Mouse (Mus musculus) spleen, embryonic (tissue): ENCODE results near the gene Gm49388.

Source experiments
- CTCF ChIA-PET: fragments of 350-600 bp; sonication (Branson Sonifier 250); formaldehyde crosslinking; loops from one replicate; lab custom pipeline; 2022; lab: Charles Lee

Gene Gm49388

DNA sequence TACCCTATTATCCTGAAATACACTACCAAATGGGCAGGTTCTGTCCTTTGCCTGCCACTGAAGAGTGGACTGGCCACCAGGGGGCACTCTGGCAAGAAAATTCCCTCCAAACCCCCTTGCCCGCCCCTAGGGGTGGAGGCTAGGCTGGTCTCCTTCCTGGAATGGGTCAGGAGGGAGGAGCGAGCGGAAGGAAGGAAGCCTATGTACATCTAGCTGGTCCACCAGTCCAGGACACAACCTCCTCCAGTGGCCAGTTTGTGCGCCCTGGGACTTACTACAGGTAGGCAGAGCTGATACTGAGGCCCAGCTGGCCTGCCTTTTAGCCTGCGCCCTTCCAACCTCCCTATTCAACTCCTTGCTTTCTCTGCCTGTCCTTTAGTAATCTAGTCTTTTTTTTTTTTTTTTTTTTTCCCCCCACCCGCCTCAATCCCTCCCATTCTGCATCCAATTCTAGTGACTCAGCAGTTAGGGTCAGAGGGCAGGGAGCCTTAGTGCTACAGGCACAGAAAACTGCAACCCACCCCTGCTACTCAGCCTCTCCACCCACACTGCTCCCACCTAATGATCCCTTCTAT is 15.1 kb downstream of the Gm49388 start, which contains the start of gene Hsd3b7:
Gene Hsd3b7, plus strand, starts transcription at position 170 of the 575 bp plus-strand sequence.
- CTCF ChIA-PET = interaction anchor here (0.5 to 1.2 kb wide), 7 partner anchors 8 to 159 kb away, joined by 3 to 12 read pairs (median 4); partner anchors contain the start of gene Kat8

DNA sequence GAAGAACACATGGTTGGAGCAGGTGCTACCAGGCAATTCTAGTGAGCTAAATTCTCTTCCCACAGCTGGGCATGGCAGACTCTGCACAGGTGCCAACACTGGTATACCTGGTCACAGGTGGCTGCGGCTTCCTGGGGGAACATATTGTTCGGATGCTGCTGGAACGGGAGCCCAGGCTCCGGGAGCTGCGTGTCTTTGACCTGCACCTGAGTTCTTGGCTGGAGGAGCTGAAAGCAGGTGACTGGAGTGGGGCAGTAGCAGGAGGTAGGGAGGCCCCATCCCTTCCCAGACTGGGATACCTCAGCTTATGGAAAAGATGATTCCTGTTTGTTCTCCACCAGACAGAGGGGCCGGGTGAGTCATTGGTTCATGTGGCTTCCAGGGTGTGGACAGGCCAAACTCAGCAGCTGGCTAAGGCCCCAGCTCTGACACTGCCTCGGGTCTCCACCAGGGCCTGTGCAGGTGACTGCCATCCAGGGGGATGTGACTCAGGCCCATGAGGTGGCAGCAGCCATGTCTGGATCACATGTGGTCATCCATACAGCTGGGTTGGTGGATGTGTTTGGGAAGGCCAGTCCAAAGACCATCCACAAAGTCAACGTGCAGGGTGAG is 15.7 kb downstream of the Gm49388 start:
- CTCF ChIA-PET = interaction anchor here (0.5 to 1.2 kb wide), 8 partner anchors 9 to 158 kb away, joined by 3 to 12 read pairs (median 6); partner anchors contain the start of gene Kat8

DNA sequence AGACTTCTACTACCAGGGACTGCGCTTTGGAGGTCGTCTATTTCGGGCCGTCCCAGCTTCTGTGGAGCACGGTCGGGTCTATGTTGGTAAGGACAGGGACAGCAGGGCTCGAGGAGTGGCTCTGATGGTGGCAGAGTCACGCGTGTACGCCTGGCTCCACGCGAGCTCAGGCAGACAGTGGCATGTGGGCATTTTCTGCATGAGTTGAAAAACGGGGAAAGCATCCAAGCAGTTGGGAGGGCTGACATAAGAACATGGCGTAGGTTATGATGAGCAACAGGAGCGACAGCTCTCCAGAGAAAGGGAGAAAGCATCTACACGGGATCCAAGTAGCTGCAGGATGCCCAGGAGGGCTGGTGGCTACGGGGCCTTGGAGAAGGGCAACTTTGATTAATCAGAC is 16.9 kb downstream of the Gm49388 start:
- CTCF ChIA-PET = no interaction called here

DNA sequence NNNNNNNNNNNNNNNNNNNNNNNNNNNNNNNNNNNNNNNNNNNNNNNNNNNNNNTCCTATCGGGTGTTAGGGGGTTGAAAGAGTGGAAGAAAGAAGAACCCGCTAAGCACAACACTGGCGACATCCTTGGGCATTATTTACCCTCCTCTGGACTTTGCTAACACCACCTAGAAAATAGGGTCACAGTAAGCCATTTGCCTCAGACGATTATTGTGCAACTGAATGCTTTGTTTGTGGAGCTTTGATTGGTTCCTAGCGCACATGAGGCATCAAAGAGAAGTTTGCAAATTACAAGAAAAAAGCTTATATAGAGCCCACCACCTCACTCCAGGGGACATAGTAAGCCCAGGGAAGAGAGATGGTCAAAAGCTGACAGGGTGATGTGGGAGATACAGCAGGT is 23.4 kb downstream of the Gm49388 start:
- CTCF ChIA-PET = interaction anchor here (0.6 kb wide), 1 partner anchor 66 kb away, joined by 3 read pairs; no protein-coding TSS in a partner anchor

DNA sequence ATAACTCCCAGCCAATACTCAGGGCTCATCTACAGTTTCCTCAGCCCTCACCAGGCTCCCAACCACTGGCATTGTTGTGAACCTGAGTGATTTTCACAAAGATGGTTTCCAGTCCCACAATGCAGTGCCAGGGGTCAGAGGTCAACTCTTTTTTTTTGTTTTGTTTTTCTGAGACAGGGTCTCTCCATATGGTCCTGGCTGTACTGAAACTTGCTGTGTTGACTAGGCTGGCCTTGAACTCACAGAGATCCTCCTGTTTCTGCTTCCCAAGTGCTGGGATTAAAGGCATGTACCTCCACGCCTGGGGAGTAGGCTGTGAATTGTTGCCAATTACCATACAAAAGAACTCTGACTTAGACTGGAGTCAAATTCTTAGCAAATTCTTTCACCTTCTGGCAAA is 24.4 kb downstream of the Gm49388 start:
- CTCF ChIA-PET = no interaction called here

DNA sequence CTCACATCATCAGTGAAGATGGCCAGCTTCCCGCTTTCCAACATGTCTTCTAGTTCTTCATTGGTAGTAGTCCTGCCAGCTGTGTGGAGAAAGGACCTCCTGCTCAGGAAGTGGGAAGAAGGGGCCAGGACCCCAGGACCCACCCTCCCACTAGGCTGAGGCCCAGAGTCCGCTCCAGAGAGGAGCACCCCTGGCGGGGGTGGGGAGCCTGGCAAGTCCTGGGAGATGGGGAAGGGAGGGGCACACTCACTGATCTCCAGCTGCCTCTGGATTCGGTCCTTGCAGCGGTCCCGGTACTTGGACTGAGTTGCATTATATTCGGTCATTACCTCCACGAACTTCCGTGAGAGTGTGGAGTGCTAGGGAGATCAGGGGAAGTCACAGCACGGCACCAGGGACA is 25.2 kb downstream of the Gm49388 start:
- CTCF ChIA-PET = no interaction called here

DNA sequence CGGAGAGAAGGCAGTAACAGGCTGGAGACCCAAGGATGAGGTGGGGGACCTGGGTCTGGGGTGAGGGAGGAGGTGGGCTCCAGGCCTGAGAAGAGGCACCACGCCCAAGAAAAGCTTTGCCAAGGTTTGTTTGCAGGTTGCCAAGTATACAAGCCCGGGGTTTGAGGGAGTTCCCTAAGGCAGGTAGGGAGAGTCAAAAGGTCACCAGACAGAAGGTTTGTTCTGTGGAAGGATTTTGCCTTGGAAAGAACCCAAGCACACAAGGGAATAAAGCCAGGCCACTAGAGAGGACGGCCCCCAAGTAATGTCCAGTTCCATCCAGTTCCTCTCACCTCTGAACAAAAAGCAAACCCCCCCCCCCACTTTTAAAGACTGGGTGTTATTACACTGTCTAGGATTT is 25.8 kb downstream of the Gm49388 start:
- CTCF ChIA-PET = no interaction called here

DNA sequence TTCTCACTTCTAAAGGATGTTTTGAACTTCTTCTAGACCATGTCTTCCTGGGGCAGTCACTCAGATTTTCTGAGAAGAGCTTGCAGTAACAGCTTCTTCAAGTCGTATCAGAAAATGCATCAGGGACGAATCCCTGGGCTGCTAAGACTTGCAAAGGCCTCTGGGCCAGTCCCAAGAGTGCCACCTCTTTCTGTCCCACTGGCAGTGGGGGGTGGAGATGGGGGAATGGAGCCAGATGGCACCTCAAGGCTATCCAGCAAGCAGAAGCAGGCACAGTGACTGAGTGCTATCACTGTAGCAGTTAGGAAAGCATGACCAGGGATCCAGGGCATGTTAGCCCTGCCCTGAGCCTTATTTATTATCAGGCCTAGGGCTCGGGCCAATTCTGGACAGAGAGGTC is 26.9 kb downstream of the Gm49388 start:
- CTCF ChIA-PET = no interaction called here

DNA sequence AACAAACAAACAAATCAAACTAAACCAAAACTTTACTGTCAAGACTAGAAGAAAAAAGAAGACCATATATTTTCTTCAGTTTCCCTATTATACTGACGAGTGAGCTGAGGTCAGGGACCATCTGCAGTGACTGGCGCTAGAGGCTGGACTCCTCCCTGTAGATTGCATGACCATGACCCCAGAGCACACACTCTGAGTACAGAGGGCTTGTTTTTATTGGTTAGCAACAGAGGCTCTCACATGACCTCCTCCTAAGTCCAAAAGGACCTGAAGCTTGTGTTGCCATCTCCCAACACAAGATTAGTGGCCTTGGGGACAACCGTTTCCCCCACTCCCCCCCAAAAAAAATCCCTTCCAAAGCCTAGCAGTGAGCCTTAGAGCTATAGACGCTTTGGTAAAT is 28.4 kb downstream of the Gm49388 start:
- CTCF ChIA-PET = no interaction called here

DNA sequence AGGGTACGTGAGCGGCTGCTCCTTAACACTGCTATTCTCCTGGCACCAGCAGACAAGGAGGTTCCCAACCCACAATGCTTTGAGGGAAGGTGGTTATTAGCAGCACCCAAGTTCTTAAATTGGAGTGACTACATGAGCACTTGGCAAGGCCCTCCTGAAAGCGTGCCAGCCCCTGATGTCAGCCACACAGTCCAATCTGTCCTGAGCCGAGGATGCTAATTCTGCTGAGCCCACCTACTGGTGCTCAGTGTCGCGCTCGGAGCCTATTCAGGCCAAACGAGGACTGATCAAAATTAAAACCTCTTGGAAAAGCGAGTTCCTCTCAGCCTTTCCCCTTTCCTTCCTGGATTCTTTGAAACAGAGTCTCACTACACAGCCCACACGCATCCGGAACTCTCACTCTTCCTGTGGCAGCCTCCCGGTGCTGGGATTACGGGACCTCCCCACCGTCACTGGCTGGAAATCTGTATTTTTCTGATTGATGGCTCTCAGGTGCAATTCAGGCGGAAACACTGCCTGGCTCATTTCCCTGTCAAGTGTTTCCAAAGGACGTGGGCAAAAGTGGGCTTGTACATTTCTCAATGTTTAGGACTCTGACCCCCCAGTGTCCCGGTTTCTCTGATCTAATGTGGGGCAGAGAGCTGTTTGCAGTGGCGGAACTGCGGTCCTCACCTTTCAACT is 29.0 kb downstream of the Gm49388 start:
- CTCF ChIA-PET = no interaction called here

DNA sequence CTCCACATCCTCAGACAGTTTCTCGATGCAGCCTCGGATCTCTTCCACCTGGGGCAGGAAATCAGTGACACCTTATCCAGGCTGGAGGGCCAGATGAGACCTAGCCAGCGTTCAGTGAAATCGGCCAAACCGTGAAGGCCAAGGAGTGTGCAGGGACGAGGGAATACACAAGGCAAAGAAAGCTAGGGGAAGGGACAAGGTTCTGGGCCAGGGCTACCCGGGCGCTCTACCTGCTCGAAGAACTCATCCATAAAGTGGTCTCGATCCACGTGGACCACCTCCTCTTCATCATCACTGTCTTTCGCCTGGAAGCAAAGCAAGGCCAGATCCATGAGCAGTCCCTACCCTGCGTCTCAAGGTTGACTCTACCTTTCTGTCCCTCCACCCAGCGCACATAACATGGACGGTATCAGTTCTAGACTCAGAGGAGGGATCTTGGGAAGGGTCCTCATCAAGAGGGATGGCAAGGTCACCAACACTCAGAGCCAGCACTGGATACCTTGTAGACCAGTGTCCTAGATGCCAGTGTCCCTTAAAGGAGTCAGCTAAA is 29.8 kb downstream of the Gm49388 start:
- CTCF ChIA-PET = no interaction called here

DNA sequence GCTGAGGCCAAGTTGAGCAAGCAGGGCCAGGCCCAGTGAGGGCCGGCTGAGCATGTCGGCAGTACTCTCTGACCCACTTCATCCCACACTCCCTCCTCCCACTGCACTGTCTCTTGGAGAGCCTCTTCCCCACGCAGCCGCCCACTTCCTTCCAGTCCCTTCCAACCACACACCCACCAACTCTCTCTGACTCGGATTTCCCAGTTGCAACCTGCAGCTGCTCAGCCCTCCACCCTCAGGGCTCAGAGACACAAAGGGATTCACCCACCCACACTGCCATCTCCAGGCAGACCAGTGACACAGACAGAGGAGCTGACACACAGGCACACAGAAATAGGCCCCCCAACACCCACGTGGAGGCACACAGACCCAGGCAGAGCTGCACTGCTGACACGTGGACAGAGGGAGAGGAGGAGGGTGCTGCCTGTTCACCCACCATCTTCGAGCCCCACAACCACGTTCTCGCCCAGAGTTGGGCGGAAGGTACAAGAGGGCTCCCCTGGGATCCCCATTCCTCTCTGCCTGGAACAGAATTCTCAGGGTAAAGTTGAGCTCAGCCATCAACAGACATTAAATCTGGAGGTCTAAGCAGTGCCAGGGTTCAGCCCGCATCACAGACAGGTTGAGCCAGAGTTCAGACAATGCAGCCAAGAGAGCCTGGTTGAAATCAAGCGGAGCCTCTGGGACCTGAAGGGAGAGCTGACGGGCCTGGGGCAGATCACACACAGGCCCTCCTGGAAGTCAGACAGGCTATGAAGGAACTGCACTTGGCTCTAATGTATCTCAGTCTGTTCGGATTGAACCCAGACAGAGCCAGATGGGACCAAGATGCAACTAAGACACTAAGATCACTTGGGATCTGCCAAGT is 30.8 kb downstream of the Gm49388 start:
- CTCF ChIA-PET = interaction anchor here (0.6 kb wide), 1 partner anchor 448 kb away, joined by 3 read pairs; no protein-coding TSS in a partner anchor

DNA sequence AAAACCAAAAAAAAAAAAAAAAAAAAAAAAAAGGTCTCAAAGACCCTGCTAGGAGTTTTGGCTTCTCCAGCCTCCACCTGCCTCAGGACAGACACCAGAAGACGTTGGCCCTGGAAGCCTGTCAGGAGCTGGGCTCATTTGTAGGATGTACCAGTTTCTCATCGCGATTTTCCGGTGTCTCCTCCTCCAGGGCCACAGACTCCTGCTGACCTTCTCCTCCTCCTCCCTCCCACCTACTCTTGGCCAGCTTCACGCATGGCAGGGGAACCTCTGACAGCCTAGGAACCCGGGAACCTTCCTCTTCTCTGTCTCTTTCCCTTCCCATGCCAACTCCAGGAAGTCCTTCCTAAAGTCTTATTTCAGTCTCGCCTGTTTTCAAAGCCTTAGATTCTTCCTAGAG is 31.6 kb downstream of the Gm49388 start:
- CTCF ChIA-PET = no interaction called here

DNA sequence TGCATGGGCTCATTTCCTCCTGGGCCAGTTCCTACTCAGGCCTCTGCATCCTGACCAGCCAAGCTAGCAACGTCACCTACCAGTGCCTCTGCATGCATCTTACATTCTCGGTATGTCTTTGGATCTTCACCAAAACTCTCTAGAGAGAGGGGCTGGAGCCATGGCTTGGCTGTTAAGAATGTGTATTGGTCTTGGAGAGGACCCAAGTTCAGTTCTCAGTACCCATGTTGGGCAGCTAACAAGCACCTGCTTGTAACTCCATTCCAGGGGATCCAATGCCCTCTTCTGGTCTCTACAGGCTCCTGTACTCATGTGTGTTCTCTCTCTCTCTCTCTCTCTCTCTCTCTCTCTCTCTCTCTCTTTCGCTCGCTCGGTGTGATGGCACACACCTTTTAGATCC is 32.4 kb downstream of the Gm49388 start:
- CTCF ChIA-PET = no interaction called here

DNA sequence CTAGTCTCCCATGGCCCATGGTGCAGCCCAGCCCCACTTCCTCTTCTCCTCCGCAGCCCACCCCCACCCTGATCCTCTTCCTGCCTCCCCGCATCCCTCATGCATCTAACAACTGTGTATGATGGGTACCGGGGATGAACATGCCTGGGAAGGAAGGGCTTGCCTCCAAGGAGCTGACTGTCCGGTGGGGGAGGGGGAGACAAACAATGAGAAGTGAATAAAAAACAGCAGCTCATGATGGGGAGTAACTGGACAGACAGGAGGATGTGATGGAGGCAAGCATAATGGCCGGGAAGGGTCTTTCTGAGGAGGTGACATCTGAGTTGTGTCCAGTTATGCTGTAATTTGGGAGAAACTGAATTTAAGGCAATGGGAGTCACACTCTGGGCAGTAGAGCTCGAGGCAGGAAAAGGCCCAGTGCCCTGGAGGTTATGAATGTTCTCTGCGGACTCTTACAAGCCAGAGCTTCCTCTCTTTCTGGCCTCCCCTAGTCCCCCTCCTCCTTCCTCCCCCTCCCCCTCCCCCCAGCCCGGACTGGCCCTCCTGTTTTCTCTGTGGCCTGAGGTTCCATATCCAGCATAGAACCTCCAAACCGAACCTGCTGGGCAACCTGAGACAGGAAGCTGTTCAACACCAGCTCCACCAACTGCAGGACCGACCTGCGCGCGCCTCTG is 35.6 kb downstream of the Gm49388 start:
- CTCF ChIA-PET = interaction anchor here (0.6 kb wide), 1 partner anchor 8 kb away, joined by 4 read pairs; no protein-coding TSS in a partner anchor

DNA sequence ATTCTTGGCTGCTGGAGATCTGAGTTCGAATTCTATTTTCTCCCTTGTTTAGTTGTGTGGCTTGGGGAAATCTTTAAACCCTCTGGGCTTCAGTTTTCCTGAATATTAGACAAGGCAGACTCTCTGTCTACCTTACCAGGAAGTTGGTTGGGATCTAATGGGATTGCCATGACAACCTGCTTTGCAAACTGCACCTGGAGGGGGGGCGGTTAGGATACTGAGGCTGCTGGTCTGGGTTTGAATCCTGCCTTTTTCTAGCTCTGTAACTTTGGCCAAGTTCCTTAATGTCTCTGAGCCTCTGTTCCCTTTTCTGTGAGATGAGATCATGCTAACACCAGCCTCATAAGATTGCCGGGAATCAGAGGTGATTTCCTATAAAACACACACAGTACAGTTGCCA is 37.1 kb downstream of the Gm49388 start:
- CTCF ChIA-PET = interaction anchor here (0.7 to 0.8 kb wide), 2 partner anchors 35 to 299 kb away, joined by 3 read pairs; no protein-coding TSS in a partner anchor

DNA sequence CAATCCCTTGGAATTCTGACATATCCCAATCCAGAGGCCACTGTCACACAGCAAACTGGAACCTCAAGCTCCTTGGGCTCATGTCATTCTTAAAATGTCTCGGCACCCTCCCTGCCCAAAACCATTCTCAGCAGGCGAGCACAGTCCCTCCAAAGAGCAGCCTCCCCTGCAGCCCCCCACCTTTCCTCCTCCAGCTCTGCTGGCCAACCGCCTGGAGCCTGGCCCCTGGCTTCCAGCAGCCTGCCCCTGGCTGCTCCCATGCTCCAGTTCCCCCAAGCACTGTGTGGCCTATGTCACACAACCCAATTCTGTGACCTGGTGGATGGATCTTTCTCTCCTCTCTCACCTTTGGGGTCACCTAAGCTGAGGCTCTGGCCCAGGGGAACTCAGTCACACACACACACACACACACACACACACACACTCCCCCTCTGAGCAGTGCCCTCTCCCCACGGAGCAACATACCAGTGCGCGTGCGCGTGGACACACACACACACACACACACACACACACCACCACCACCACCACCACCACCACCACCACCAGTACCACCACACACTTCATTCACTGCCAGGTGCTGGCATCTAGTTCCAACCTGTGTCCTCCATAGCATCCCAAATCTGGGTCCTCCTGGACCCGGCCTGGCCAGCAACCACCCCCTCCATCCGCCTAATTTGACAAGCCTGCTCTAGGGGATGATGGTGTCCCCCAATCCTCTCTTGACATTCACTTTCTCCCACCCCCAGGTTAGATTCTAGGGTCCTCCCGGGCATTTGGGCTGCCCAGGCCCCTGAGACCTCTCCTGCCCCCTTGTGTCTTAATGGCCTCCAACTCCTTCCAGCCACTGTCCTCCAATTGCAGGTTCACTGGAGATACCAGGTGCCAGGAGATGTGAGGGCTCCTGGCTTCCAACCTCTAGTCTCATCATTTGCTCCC is 38.1 kb downstream of the Gm49388 start:
- CTCF ChIA-PET = interaction anchor here (0.8 kb wide), 1 partner anchor 34 kb away, joined by 3 read pairs; no protein-coding TSS in a partner anchor

DNA sequence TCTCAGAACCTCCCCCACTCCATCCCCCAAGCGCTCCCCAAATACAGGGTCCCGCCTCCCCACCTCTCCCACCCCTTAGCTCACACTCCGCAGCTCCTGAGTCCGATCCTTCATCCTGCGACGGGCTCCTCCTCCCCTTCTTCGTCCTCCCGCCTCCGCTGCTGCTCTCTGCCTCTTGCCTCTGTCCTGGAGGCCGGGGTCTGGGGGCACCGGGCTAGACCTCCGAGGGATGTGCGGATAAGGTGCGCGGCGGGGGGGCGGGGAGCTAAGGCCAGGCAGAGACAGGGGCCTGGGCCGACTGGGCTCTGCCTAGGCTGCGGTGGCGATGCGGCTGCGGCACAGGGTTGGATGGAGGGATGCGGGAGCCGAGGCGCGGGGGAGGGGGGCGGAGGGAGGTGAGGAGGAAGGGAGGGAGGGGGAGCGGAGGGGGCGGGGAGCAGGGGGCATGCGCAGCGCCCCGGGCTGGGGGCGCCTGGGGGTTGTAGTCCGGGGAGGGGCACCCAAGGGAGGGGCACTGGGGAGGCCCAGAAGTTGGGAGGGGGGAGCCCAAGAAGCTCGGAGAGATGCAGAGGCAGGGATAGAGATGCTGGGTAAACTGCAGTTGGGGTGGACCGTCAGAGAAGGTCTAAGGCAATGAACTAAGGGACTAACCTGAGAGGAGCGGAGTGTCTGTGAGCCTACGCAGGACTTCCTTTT is 38.9 kb downstream of the Gm49388 start, which contains the start of the genes Stx4a and Stx1b:
Gene Stx4a, plus strand, starts transcription at position 119 of the 696 bp plus-strand sequence.
Gene Stx1b, minus strand, starts transcription at position 374 of the 696 bp plus-strand sequence.
- CTCF ChIA-PET = no interaction called here

DNA sequence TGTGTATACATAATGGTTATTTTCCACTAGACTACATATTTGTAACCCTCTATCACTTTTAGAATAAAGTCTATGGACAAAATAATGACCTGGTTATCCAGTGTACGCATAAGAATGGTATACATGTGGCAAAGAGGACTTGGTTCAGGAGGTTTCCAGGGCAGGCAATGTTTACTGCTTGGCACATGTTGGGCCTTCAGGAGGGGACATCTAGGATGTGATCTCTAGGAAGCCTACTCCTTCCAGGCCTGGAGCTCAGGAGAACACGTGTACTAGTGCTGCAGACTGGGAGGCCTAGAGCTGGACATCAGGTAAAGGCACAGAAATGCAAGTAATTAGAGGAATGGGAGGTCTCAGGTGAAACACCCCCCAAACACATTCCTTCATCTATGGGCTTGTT is 50.1 kb downstream of the Gm49388 start:
- CTCF ChIA-PET = no interaction called here
